Mouse (Mus musculus): ENCODE results near the gene Tcf12.

Gene Tcf12

DNA sequence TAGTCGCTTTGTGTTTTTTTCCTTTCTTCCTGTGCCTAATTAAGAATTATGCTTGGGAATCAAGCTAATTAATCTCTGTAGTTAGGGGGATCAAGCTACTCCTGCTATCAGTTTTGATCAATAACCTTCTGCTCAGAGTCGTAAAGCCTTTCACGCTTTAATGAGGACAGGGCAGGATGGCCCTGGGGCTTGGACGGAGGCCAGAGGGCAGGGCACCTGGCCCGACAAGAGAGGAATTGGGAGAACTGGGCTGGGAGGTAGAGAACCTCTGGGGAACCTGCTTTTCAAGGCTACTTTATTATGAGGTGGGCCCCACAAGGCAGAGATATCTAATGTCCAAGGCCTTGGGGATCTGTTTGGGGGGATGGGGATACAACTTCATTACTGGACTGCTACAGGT is 274.3 kb downstream of the Tcf12 start:
- DNase-seq (ENCODE audit: low spot score in 2 of 2) = no peak

DNA sequence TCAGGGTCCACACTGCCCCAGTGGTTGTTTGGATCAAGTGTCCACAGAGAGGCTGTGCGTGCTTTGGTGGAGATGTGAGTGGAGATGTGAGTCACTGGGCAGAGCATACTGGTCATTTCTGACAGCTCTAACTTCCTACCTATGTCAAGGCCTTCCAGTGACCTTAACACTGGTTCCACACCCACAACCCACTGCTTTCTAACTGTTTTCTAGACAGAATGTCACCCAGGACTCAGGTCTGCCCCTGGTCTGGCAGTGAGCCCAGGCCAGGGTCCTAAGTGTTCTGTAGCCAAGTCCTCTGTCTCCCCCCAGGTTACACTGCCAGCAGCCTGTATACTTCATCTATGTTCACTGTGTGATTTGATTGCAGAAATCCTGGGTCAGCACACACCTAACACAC is 275.3 kb downstream of the Tcf12 start:
- DNase-seq (ENCODE audit: low spot score in 2 of 2) = no peak

GRCm38 (mm10) chr9:71835203-71835815 is 276.4 kb downstream of the Tcf12 start:
- no peak for DNase-seq (ENCODE audit: low spot score in 2 of 2)

GRCm38 (mm10) chr9:71834707-71835106 is 277.0 kb downstream of the Tcf12 start:
- DNase-seq (ENCODE audit: low spot score in 2 of 2) = no peak

GRCm38 (mm10) chr9:71831756-71832699 is 279.6 kb downstream of the Tcf12 start:
- DNase-seq (ENCODE audit: low spot score in 2 of 2) = peak; percentile 40 to 44

DNA sequence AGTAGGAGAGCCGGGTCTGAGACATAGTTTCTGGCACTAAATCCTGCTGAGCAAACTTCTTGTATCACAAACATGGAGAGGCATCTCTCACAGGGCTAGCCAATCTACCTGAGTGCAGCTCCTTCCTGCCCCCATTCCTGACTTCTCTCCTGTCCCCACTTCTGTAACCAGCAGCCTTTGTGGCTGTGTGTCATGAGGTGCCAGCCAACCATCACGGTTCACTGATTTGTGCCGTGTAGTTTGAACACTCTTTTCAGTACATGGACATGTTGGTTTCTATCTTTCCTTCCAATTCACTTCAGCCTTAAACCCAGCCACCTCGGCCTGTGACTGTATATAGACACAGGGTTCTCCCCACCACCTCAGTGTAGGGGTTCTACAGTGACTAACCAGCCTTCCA is 280.7 kb downstream of the Tcf12 start:
- no peak for DNase-seq (ENCODE audit: low spot score in 2 of 2)

GRCm38 (mm10) chr9:71830365-71830764 is 281.3 kb downstream of the Tcf12 start:
- no peak for DNase-seq (ENCODE audit: low spot score in 2 of 2)

GRCm38 (mm10) chr9:71829753-71830152 is 281.9 kb downstream of the Tcf12 start:
- DNase-seq (ENCODE audit: low spot score in 2 of 2) = no peak

DNA sequence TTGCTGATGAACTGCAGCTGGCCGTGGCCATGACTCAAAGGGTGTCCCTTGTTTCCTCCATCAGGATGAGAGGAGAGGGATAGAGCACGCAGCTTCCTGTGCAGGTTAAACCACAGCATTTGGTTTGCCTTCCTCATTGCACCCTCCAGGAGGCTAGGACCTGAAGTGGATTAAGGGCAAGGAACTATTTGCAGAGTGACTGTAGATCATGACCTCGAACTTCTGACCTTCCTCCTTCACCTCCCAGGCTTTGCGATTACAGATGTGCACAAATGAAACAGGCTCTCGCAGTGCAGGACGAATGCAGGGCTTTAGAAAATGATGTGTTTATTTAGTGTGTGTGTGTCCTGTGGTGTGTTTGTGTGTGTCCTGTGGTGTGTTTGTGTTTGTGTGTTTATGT is 282.5 kb downstream of the Tcf12 start:
- DNase-seq (ENCODE audit: low spot score in 2 of 2) = no peak

GRCm38 (mm10) chr9:71827371-71827770 is 284.3 kb downstream of the Tcf12 start:
- DNase-seq (ENCODE audit: low spot score in 2 of 2) = no peak

DNA sequence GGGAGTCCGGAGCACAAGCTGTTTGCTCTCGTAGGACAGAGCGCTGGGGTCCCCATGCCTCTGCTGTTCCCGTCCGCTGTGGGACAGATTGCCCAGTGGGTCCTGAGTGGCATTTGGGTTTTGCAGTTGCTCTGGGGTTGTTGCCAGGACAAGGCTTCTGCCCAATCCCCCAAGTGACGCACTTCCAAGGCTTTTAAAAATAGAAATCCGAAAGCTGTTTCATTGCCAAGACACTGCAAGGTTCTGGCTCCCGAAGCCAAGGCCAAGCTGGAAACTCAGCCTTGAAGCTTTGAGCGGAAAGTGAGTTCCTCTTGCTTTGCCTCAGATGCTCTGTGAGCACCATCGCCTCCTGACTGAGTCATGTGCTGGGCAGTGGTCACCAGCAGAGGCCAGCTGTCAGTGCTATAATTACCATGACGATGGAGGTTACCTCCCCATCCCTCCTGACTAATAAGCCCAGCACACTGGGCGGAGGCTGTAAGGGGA is 285.6 kb downstream of the Tcf12 start:
- DNase-seq (ENCODE audit: low spot score in 2 of 2) = no peak

GRCm38 (mm10) chr9:71822003-71822402 is 289.7 kb downstream of the Tcf12 start:
- DNase-seq (ENCODE audit: low spot score in 2 of 2) = no peak

GRCm38 (mm10) chr9:71818453-71818852 is 293.2 kb downstream of the Tcf12 start:
- no peak for DNase-seq (ENCODE audit: low spot score in 2 of 2)

GRCm38 (mm10) chr9:71816121-71816520 is 295.6 kb downstream of the Tcf12 start:
- no peak for DNase-seq (ENCODE audit: low spot score in 2 of 2)

- DNase-seq (ENCODE audit: low spot score in 2 of 2) = no peak
Observed at GRCm38 (mm10) chr9:71813565-71813964, 298.1 kb downstream of the Tcf12 start.

GRCm38 (mm10) chr9:71812914-71813313 is 298.8 kb downstream of the Tcf12 start:
- DNase-seq (ENCODE audit: low spot score in 2 of 2) = no peak

GRCm38 (mm10) chr9:71812402-71812801 is 299.3 kb downstream of the Tcf12 start:
- no peak for DNase-seq (ENCODE audit: low spot score in 2 of 2)

GRCm38 (mm10) chr9:71811404-71811803 is 300.3 kb downstream of the Tcf12 start:
- DNase-seq (ENCODE audit: low spot score in 2 of 2) = no peak

DNA sequence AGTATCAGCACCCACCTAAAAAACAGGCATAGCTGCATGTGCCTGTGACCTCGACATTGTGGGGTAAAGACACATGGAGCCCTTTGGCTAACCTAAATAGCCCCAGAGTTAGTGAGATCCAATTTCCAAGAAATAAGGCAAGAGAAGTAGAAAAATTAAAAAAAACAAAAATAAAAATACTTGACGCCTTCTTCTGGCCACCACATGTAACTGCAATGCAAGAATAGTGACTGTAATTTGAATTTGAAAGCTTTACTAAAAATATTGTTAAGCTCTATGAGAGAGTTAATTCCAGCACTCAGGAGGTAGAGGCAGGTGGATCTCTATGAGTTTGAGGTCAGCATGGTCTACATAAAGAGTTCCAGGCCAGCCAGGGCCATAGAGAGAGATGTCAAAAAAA is 300.9 kb downstream of the Tcf12 start:
- DNase-seq (ENCODE audit: low spot score in 2 of 2) = no peak

GRCm38 (mm10) chr9:71808640-71809254 is 302.9 kb downstream of the Tcf12 start:
- no peak for DNase-seq (ENCODE audit: low spot score in 2 of 2)

DNA sequence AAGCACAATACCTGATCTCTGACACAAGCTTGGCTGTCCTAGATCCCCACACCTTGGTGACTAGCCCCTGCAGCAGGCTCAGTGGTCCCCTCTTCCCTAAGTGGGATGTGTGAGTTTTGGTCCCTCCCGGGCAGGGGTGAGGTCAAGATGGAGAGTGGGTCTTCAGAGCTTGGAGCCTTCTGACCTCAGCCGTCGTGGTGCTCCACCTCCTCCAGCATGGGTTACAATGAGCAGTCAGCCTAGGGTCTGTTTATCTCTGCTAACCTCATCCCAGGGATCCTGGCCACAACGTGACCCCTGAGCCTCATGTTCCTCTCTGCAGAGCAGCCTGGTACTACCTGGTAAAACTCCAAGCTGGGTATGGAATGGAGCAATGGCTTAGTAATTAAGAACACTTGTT is 303.9 kb downstream of the Tcf12 start:
- DNase-seq (ENCODE audit: low spot score in 2 of 2) = no peak

DNA sequence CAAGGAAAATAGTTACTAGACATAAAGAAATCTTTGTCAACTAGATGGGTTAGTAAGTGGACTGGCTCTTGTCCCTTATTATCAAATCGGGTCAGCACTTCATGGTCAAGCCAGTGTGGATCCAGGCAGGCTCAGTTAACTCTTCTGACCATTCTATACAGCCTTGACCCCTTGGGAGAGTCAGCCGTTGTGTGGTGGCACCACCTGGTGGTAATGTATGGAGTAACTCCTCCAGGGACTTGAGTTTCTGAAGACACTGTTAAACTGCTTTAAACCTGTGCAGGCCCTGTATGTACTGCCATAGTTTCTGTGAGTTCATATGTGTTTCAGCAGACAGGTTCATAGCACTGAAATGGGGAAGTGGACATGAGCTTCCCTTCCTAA is 305.3 kb downstream of the Tcf12 start:
- peak; percentile 58 to 70 for DNase-seq (ENCODE audit: low spot score in 2 of 2)

Data from frontal cortex, postnatal 25 days (tissue).